Mouse (Mus musculus) E14TG2a.4 (cell line): ENCODE results near the gene Hba-x.
"Not testable (repeated sequence)": the region's sequence is repeated elsewhere in the genome, so short reads cannot be mapped to it uniquely, and the experiment has no call there.

ENCODE experiments used
- CTCF ChIP-seq: conservative IDR thresholded peaks from 2 replicates; pipeline ENCODE4 v1.5.1; 2014; ENCODE audit warnings: low read length
- NANOG ChIP-seq: IDR thresholded peaks from 2 replicates; pipeline ENCODE4 v1.6.1; 2014; ENCODE audit warnings: borderline replicate concordance, low read length, mixed read lengths
- POU5F1 ChIP-seq: IDR thresholded peaks from 2 replicates; pipeline ENCODE4 v1.6.1; 2014; ENCODE audit warnings: low read length, borderline replicate concordance

DNA sequence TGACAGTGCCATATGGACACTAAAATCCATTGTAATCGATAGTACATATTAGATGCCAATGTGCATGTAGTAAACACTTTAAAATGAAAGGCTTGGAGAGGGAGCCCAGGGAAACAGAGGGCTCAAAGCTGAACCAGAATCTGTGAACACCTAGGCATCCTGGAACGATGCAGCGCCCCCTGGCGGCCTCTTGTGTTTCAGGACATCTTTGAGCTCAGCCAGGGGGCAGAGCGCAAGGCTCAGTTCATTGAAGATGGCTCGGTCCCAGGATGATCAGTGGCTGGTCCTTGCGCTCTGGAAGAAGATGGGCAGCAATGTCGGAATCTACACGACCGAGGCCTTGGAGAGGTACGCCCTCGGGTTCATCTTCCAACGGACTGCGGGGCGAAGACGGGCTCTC is 23.7 kb downstream of the Hba-x start, which contains the start of gene Hbq1a:
- peak; percentile 55 for TF ChIP-seq CTCF
- TF ChIP-seq NANOG, POU5F1: not testable (repeated sequence)
